Mouse (Mus musculus) hindbrain, embryonic 14.5 days (tissue): ENCODE measurements around the gene Cxadr. TPM values are rescaled to one million over a fixed set of nuclear protein-coding genes. Genes with fewer than 3 reads are reported as not detected.

Experiments
- ATAC-seq: fragments of 200-750 bp; cut with Nextera tagmentation; 2 replicates; pipeline ENCODE4 v1.8.0; 2017; ENCODE audit warnings: moderate number of reproducible peaks, mild to moderate bottlenecking, moderate TSS enrichment, moderate library complexity; ENCODE audit not compliant: low FRiP score
- DNase-seq: peaks from one replicate; pipeline ENCODE4 v3.0.0-alpha.2; 2015; ENCODE audit warnings: low spot score
- H3K27ac ChIP-seq: fragments of 300-500 bp; sonication (generic); 2 replicates; pipeline ENCODE4 v1.5.1; 2014; ENCODE audit warnings: mild to moderate bottlenecking, moderate library complexity
- H3K27me3 ChIP-seq: fragments of 300-500 bp; sonication (generic); 2 replicates; pipeline ENCODE4 v1.6.1; 2014; ENCODE audit warnings: mild to moderate bottlenecking, low read length, mixed read lengths; ENCODE audit not compliant: control insufficient read depth, insufficient read depth
- H3K36me3 ChIP-seq: fragments of 300-500 bp; sonication (generic); replicated peaks from 2 replicates; pipeline ENCODE4 v1.6.1; 2014; ENCODE audit not compliant: control insufficient read depth, insufficient read depth
- H3K4me1 ChIP-seq: fragments of 300-500 bp; sonication (generic); replicated peaks from 2 replicates; pipeline ENCODE4 v1.6.1; 2014; ENCODE audit warnings: antibody characterized with exemption, low read length, mixed read lengths; ENCODE audit not compliant: control insufficient read depth, insufficient read depth
- H3K4me2 ChIP-seq: fragments of 300-500 bp; sonication (generic); replicated peaks from 2 replicates; pipeline ENCODE4 v1.6.1; 2014; ENCODE audit warnings: mild to moderate bottlenecking, moderate library complexity
- H3K4me3 ChIP-seq: fragments of 300-500 bp; sonication (generic); replicated peaks from 2 replicates; pipeline ENCODE4 v1.5.1; 2014; ENCODE audit warnings: mild to moderate bottlenecking, low read length
- H3K9ac ChIP-seq: fragments of 300-500 bp; sonication (generic); 2 replicates; pipeline ENCODE4 v1.6.1; 2014
- H3K9me3 ChIP-seq: fragments of 300-500 bp; sonication (generic); 2 replicates; pipeline ENCODE4 v1.6.1; 2016; ENCODE audit warnings: low read length; ENCODE audit not compliant: control insufficient read depth
- WGBS: fragments of 180-500 bp; shearing (Covaris S2); extraction: QIAGEN DNeasy Blood & Tissue Kit; methylation state at CpG from one replicate; pipeline ENCODE4 v1.1.7; 2014; 5-methylcytosine and 5-hydroxymethylcytosine counted together
- polyA plus RNA-seq: library from polyadenylated mRNA; unstranded; fragments of >200 nt; fragmentation: Nextera tagmentation; extraction: Ambion mirVana; gene quantifications from 2 replicates; pipeline ENCODE4 v1.2.1, GENCODE M21; 2014

The Cxadr gene
- polyA plus RNA-seq, 1 experiment from 2014 or later: 107 TPM

- Histone ChIP-seq H3K9me3 (no peaks in the 10 kb centered on the region), H3K4me2 (no peak overlapping the region), H3K36me3 (no peaks in the 10 kb centered on the region), H3K9ac (no peak overlapping the region), H3K27ac (no peak overlapping the region), H3K4me1 (no peaks in the 10 kb centered on the region), H3K27me3 (no peaks in the 10 kb centered on the region), H3K4me3 (no peak overlapping the region)
- ATAC-seq (no peak), DNase-seq (no peak)
- 47% methylated on average over 2 of the region's 2 CpGs for WGBS
Measured at GRCm38 (mm10) chr16:78402316-78402715, 101.0 kb downstream of the Cxadr start.

GRCm38 (mm10) chr16:78406657-78407056 lies 105.4 kb downstream of the Cxadr start:
- Histone ChIP-seq H3K36me3 (no peaks in the 10 kb centered on the region), H3K27me3 (no peaks in the 10 kb centered on the region), H3K4me1 (no peaks in the 10 kb centered on the region), H3K9me3 (no peaks in the 10 kb centered on the region), H3K4me2 (no peak overlapping the region), H3K9ac (no peak overlapping the region), H3K27ac (no peak overlapping the region), H3K4me3 (no peak overlapping the region)
- 92% methylated on average over 2 of the region's 2 CpGs for WGBS
- DNase-seq (no peak), ATAC-seq (no peak)

DNA sequence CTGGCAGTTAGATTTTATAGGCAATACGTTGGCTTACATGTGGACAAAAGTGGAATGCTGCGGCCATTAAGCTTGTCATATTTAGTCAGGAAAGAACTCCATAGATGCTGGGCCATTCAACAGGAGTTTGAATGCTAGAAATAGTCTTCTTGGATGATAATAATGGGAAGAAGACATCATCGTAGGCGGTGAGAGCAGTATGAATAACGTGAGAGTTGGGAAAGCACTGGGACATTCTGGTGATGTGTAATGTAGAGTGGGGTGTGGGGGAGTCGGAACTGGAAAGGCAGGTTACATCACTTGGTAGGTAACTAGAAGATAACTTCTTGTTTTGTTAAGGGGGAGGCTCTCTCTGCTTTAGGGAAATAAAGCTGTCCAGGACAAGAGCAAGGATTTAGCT lies 106.6 kb downstream of the Cxadr start:
- H3K4me1 ChIP-seq: no peaks in the 10 kb centered on the region
- WGBS: 93% methylated on average over 6 of the region's 6 CpGs
- H3K9me3 ChIP-seq: no peaks in the 10 kb centered on the region
- no peak overlapping the region for H3K4me3 ChIP-seq
- no peak overlapping the region for H3K9ac ChIP-seq
- H3K36me3 ChIP-seq: no peaks in the 10 kb centered on the region
- no peak overlapping the region for H3K4me2 ChIP-seq
- H3K27ac ChIP-seq: no peak overlapping the region
- DNase-seq (no peak), ATAC-seq (no peak)
- H3K27me3 ChIP-seq: no peaks in the 10 kb centered on the region

Other genes starting within 250 kb of the Cxadr start
- gene Btg3, start 75.7 kb downstream of the Cxadr start, polyA plus RNA-seq: 20.2 and 20.4 TPM in 2 replicates